Mouse (Mus musculus) midbrain, embryonic 13.5 days (tissue): ENCODE measurements around the gene Olfr651. TPM values are rescaled to one million over a fixed set of nuclear protein-coding genes. Genes with fewer than 3 reads are reported as not detected.
"Not testable (repeated sequence)": the region's sequence is repeated elsewhere in the genome, so short reads cannot be mapped to it uniquely, and the experiment has no call there.

Experiments used
- ATAC-seq: fragments of 200-750 bp; cut with Nextera tagmentation; 2 replicates; pipeline ENCODE4 v1.8.0; 2017; ENCODE audit warnings: mild to moderate bottlenecking, moderate TSS enrichment, moderate library complexity
- H3K27ac ChIP-seq: fragments of 300-500 bp; sonication (generic); 2 replicates; pipeline ENCODE4 v1.5.1; 2015; ENCODE audit warnings: inconsistent platforms, mild to moderate bottlenecking, moderate library complexity
- H3K27me3 ChIP-seq: fragments of 300-500 bp; sonication (generic); 2 replicates; pipeline ENCODE4 v1.6.1; 2015; ENCODE audit warnings: mild to moderate bottlenecking, inconsistent platforms
- H3K36me3 ChIP-seq: fragments of 300-500 bp; sonication (generic); 2 replicates; pipeline ENCODE4 v1.6.1; 2015; ENCODE audit warnings: mild to moderate bottlenecking, inconsistent platforms
- H3K4me1 ChIP-seq: fragments of 300-500 bp; sonication (generic); replicated peaks from 2 replicates; pipeline ENCODE4 v1.6.1; 2015; ENCODE audit warnings: inconsistent platforms
- H3K4me2 ChIP-seq: fragments of 300-500 bp; sonication (generic); replicated peaks from 2 replicates; pipeline ENCODE4 v1.6.1; 2015; ENCODE audit warnings: moderate library complexity, mild to moderate bottlenecking, inconsistent platforms
- H3K4me3 ChIP-seq: fragments of 300-500 bp; sonication (generic); replicated peaks from 2 replicates; pipeline ENCODE4 v1.5.1; 2015; ENCODE audit warnings: mild to moderate bottlenecking, inconsistent platforms
- H3K9ac ChIP-seq: fragments of 300-500 bp; sonication (generic); replicated peaks from 2 replicates; pipeline ENCODE4 v1.6.1; 2015; ENCODE audit warnings: mild to moderate bottlenecking, inconsistent platforms
- H3K9me3 ChIP-seq: fragments of 300-500 bp; sonication (generic); 2 replicates; pipeline ENCODE4 v1.6.1; 2016; ENCODE audit warnings: mild to moderate bottlenecking, inconsistent platforms
- WGBS: fragments of 180-500 bp; shearing (Covaris S2); methylation state at CpG from one replicate; pipeline ENCODE4 v1.1.7; 2015; 5-methylcytosine and 5-hydroxymethylcytosine counted together
- polyA plus RNA-seq: library from polyadenylated mRNA; unstranded; fragments of >200 nt; fragmentation: Nextera tagmentation; extraction: Ambion mirVana; gene quantifications from 2 replicates; pipeline ENCODE4 v1.2.1, GENCODE M21; 2015

Gene Olfr651
- polyA plus RNA-seq, result not detected in 2 replicates

GRCm38 (mm10) chr7:104549833-104550232 lies at the start of gene Olfr651:
Olfr651 (plus strand) TSS chr7:104550133.
- Histone ChIP-seq H3K27me3 (no peaks in the 10 kb centered on the region), H3K9ac (no peak within 1 kb of the TSS), H3K4me3 (no peak within 1 kb of the TSS), H3K9me3 (no peaks in the 10 kb centered on the region), H3K36me3 (no peaks in the 10 kb centered on the region), H3K4me1 (no peaks in the 10 kb centered on the region), H3K4me2 (no peak within 1 kb of the TSS), H3K27ac (no peak within 1 kb of the TSS)
- ATAC-seq, result no peak
- WGBS, result 84% methylated on average over 5 of the region's 5 CpGs

GRCm38 (mm10) chr7:104501186-104501585 lies 48.7 kb upstream of the Olfr651 start:
- H3K36me3 ChIP-seq, H3K27me3 ChIP-seq, H3K4me3 ChIP-seq, H3K27ac ChIP-seq, H3K9me3 ChIP-seq, H3K4me2 ChIP-seq, ATAC-seq, H3K9ac ChIP-seq, H3K4me1 ChIP-seq: not testable (repeated sequence)
- WGBS, result 78% methylated on average over 6 of the region's 6 CpGs

GRCm38 (mm10) chr7:104501589-104502371 lies 48.2 kb upstream of the Olfr651 start:
- H3K9me3 ChIP-seq, result no peaks in the 10 kb centered on the region
- ATAC-seq, result peak; percentile 98
- peaks cover 8% of the 10 kb centered on the region; the same call in 1 of the 2 replicates for H3K27me3 ChIP-seq
- WGBS, result 3% methylated on average over 51 of the region's 59 CpGs
- H3K9ac ChIP-seq, result peak overlapping the region; percentile 52
- peak overlapping the region; percentile 59 for H3K4me2 ChIP-seq
- peak overlapping the region; percentile 49 for H3K4me3 ChIP-seq
- no peaks in the 10 kb centered on the region for H3K36me3 ChIP-seq
- no peaks in the 10 kb centered on the region for H3K4me1 ChIP-seq
- H3K27ac ChIP-seq, result no peak overlapping the region

GRCm38 (mm10) chr7:104507421-104508065 lies 42.4 kb upstream of the Olfr651 start, which contains the start of gene Trim30d:
Trim30d (minus strand) TSS chr7:104507849.
- not testable (repeated sequence) for ATAC-seq

GRCm38 (mm10) chr7:104552700-104553099 lies 2.8 kb downstream of the Olfr651 start:
- 77% methylated on average over 1 of the region's 1 CpGs for WGBS
- no peaks in the 10 kb centered on the region for H3K36me3 ChIP-seq
- H3K4me1 ChIP-seq, result no peaks in the 10 kb centered on the region
- no peaks in the 10 kb centered on the region for H3K9me3 ChIP-seq
- H3K4me2 ChIP-seq, result no peak overlapping the region
- no peak overlapping the region for H3K27ac ChIP-seq
- H3K9ac ChIP-seq, result no peak overlapping the region
- no peak for ATAC-seq
- no peak overlapping the region for H3K4me3 ChIP-seq
- H3K27me3 ChIP-seq, result no peaks in the 10 kb centered on the region

More at GRCm38 (mm10) chr7:104507421-104508065, 42.4 kb upstream of the Olfr651 start, which contains the start of gene Trim30d:
- not testable (repeated sequence) for H3K27ac ChIP-seq, H3K4me2 ChIP-seq, H3K27me3 ChIP-seq, H3K36me3 ChIP-seq, H3K9me3 ChIP-seq, H3K4me1 ChIP-seq, H3K9ac ChIP-seq, H3K4me3 ChIP-seq

GRCm38 (mm10) chr7:104560601-104561000 lies 10.7 kb downstream of the Olfr651 start, which contains the start of gene Olfr652:
Olfr652 (plus strand) TSS chr7:104560901.
- H3K9me3 ChIP-seq, result no peaks in the 10 kb centered on the region

GRCm38 (mm10) chr7:104577014-104577413 lies 27.1 kb downstream of the Olfr651 start, which contains the start of gene Olfr653:
Olfr653 (plus strand) TSS chr7:104577314.
- no peak within 1 kb of the TSS for H3K27ac ChIP-seq
- no peaks in the 10 kb centered on the region for H3K9me3 ChIP-seq
- H3K4me3 ChIP-seq, result no peak within 1 kb of the TSS
- H3K4me1 ChIP-seq, result no peaks in the 10 kb centered on the region
- no peak for ATAC-seq
- H3K9ac ChIP-seq, result no peak within 1 kb of the TSS
- no peaks in the 10 kb centered on the region for H3K27me3 ChIP-seq
- H3K36me3 ChIP-seq, result no peaks in the 10 kb centered on the region
- H3K4me2 ChIP-seq, result no peak within 1 kb of the TSS
- WGBS, result 81% methylated on average over 2 of the region's 2 CpGs

More at GRCm38 (mm10) chr7:104560601-104561000, 10.7 kb downstream of the Olfr651 start, which contains the start of gene Olfr652:
- Histone ChIP-seq H3K4me3 (no peak within 1 kb of the TSS), H3K27me3 (no peaks in the 10 kb centered on the region), H3K4me2 (no peak within 1 kb of the TSS), H3K27ac (no peak within 1 kb of the TSS), H3K9ac (no peak within 1 kb of the TSS), H3K36me3 (no peaks in the 10 kb centered on the region), H3K4me1 (no peaks in the 10 kb centered on the region)
- ATAC-seq, result no peak

- no peak for ATAC-seq
- H3K4me2 ChIP-seq, result no peak overlapping the region
- H3K27me3 ChIP-seq, result no peaks in the 10 kb centered on the region
- 93% methylated on average over 4 of the region's 4 CpGs for WGBS
- no peaks in the 10 kb centered on the region for H3K9me3 ChIP-seq
- no peaks in the 10 kb centered on the region for H3K36me3 ChIP-seq
- no peak overlapping the region for H3K27ac ChIP-seq
- H3K4me1 ChIP-seq, result no peaks in the 10 kb centered on the region
- H3K4me3 ChIP-seq, result no peak overlapping the region
- no peak overlapping the region for H3K9ac ChIP-seq
These were observed 30.9 kb downstream of the Olfr651 start for GRCm38 (mm10) chr7:104580846-104581245.

GRCm38 (mm10) chr7:104581429-104581828 lies 31.5 kb downstream of the Olfr651 start:
- Histone ChIP-seq H3K27me3 (no peaks in the 10 kb centered on the region), H3K9ac (no peak overlapping the region), H3K4me2 (no peak overlapping the region), H3K9me3 (no peaks in the 10 kb centered on the region), H3K4me3 (no peak overlapping the region), H3K27ac (no peak overlapping the region), H3K4me1 (no peaks in the 10 kb centered on the region), H3K36me3 (no peaks in the 10 kb centered on the region)
- 93% methylated on average over 4 of the region's 4 CpGs for WGBS
- ATAC-seq, result no peak

- H3K4me1 ChIP-seq, result no peaks in the 10 kb centered on the region
- H3K36me3 ChIP-seq, result no peaks in the 10 kb centered on the region
- H3K27ac ChIP-seq, result no peak within 1 kb of the TSS
- no peak for ATAC-seq
- no peak within 1 kb of the TSS for H3K4me2 ChIP-seq
- H3K9ac ChIP-seq, result no peak within 1 kb of the TSS
- WGBS, result 91% methylated on average over 4 of the region's 4 CpGs
- no peak within 1 kb of the TSS for H3K4me3 ChIP-seq
- no peaks in the 10 kb centered on the region for H3K27me3 ChIP-seq
- H3K9me3 ChIP-seq, result no peaks in the 10 kb centered on the region
These were observed 36.8 kb downstream of the Olfr651 start, which contains the start of gene Olfr654 for GRCm38 (mm10) chr7:104586725-104587124. Olfr654 (plus strand) TSS chr7:104587025.

GRCm38 (mm10) chr7:104588274-104588673 lies 38.3 kb downstream of the Olfr651 start:
- no peak overlapping the region for H3K27ac ChIP-seq
- H3K4me1 ChIP-seq, result no peaks in the 10 kb centered on the region
- no peak overlapping the region for H3K4me2 ChIP-seq
- no peaks in the 10 kb centered on the region for H3K9me3 ChIP-seq
- H3K27me3 ChIP-seq, result no peaks in the 10 kb centered on the region
- no peaks in the 10 kb centered on the region for H3K36me3 ChIP-seq
- WGBS, result 90% methylated on average over 5 of the region's 5 CpGs
- ATAC-seq, result no peak
- no peak overlapping the region for H3K4me3 ChIP-seq
- no peak overlapping the region for H3K9ac ChIP-seq

- H3K27me3 ChIP-seq, result no peaks in the 10 kb centered on the region
- 95% methylated on average over 2 of the region's 2 CpGs for WGBS
- H3K4me1 ChIP-seq, result no peaks in the 10 kb centered on the region
- no peak for ATAC-seq
- H3K4me3 ChIP-seq, result no peak within 1 kb of the TSS
- no peaks in the 10 kb centered on the region for H3K9me3 ChIP-seq
- H3K27ac ChIP-seq, result no peak within 1 kb of the TSS
- no peaks in the 10 kb centered on the region for H3K36me3 ChIP-seq
- no peak within 1 kb of the TSS for H3K9ac ChIP-seq
- H3K4me2 ChIP-seq, result no peak within 1 kb of the TSS
These were observed 51.7 kb downstream of the Olfr651 start, which contains the start of gene Olfr655 for GRCm38 (mm10) chr7:104601679-104602078. Olfr655 (minus strand) TSS chr7:104601779.
